Mouse (Mus musculus): Measurements from ENCODE around the gene Reep1. TPM values are rescaled to one million over a fixed set of nuclear protein-coding genes. Genes with fewer than 3 reads are reported as not detected.

The Reep1 gene
- total RNA-seq, 2 experiments from 2014 or later = 20.1 to 21.7 TPM

DNA sequence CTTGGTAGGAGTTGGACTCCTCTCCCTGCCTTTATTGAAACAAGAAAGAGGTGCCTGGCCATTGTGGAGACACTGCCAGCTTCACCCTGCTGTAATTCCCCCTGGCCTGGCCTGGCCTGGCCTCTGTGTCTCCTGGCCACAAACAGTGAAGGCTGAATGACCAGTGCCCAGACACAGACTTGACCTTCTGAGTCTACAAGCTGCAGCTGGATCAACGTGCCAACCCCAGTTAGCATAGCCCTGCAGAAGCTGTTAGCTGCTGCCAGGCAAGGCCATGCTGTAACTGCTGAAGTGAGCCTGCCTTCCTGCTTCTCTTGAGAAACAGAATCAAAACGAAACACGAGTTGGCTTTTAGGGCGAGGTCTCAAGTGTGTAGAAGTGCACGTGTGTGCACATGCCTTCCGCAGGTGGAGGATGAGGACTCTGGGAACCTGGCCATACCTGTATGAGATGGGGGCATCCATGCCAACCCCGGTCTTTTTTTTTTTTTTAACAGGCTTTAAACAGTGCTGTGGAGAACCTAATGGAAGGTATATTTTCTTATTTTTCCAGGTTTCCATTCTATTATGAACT, 65.4 kb downstream of the Reep1 start:
- no peak for DNase-seq
- intact Hi-C loops (cut with DNase I) = no loop called here

DNA sequence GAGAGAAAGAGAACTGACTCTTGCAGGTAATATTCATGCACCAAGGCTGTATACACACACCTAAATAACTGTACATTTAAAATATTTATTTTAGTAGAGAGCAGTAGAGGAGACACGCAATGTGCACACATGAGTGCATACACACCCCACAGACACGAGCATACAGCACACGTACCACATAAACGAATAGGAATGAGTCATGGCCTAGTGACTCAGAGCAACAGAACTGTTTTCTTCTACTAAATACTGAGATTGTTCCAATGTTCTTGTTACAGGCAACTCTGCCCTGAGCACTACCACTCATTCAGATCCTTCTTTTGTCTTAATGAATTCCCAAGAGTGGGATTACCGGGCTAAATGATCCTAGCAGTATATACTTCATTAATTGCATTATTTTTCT, 70.7 kb downstream of the Reep1 start:
- no peak for DNase-seq
- intact Hi-C loops (cut with DNase I) = no loop called here

DNA sequence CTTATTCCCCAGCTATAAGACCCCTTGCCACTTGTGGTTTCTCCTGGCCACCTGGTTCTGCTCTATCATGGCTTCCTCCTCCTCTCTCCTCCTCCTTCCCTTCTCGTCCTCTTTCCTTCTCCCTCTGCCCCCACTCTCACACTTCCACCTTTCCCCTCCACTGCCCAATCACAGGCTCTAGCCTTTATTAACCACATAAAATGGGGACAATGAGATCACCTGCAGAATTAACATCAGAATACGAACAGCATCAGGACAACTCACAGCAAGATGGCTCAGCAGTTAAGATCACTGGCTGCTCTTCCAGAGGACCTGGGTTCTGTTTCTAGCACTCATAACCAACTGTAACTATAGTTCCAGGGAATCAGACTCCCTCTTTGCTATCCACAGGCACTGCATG, 72.5 kb downstream of the Reep1 start:
- intact Hi-C loops (cut with DNase I) = no loop called here
- no peak for DNase-seq

DNA sequence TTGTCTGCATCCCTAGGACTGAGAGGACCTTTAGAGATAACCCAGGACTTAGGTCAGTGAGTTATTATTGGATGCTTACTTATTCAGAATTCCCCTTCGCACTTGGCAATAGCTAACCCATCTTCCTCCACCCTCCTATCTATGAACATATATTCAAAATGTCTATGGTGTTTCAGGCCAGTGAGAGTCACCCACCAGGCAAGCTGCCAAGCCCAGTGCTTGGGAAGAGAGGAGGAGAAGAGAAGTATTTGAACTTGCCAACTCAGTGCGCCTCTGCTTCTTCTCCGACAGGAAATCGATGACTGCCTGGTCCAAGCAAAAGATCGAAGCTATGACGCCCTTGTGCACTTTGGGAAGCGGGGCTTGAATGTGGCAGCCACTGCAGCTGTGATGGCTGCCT, 73.1 kb downstream of the Reep1 start:
- no peak for DNase-seq
- intact Hi-C loops (cut with DNase I) = no loop called here

DNA sequence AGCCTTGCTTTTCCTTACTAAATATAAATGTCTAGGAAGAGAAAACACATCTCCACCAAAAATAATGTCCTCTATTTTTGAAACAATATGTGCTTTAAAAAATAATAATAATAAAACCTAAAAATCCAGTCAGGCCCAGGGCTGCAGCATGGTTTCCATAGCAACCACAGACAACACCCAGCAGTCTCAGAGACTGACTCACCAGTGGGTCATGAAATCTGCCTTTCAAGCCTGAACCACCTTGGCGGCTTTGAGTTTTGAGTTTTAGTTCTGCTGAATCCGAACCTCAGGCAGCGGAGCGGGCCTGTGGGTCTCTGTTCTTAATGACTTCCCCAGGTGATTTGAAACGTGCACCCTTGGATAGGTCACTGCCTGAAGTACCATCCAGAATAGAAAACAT, 75.8 kb downstream of the Reep1 start:
- intact Hi-C loops (cut with DNase I) = no loop called here
- no peak for DNase-seq

DNA sequence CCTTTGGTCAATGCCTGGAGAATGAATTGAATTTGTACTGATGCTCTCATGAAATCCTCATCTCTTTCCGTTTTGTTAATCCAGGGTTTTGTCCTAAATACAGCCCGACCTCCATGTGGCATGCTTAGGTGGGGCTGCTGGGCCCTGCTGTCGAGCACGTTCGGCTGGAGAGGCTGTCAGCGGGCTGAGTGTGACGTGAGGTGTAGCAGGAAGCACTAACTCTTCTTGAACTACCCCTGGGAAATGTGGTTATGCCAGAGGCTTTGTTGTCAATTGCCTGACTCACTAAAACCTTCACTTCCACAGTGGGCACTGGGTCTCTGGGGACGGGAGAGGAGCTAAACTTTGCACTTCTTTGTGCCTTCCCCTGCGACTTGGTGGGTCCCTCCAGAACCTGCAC, 81.0 kb downstream of the Reep1 start:
- DNase-seq = no peak
- intact Hi-C loops (cut with DNase I) = no loop called here

DNA sequence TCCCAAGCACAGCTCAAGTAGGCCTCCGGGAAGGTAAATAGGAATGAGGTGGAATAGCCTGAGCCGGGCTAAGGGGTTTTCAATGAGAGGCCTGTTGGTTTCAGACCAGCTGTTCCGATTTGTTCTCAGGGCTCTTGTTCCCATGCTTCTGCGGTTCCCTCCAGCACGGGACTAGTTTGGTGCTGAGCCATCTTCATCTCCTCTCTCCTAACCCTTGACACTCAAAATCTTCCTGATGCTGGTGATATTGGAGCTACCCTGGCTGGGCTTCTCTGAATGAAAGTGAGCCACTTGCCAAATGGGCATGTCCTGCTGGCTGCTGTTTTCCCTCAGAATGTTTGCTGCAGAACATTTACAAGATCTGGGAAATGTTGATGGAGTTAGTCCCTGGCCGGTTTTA, 84.4 kb downstream of the Reep1 start:
- intact Hi-C loops (cut with DNase I) = no loop called here
- no peak for DNase-seq

DNA sequence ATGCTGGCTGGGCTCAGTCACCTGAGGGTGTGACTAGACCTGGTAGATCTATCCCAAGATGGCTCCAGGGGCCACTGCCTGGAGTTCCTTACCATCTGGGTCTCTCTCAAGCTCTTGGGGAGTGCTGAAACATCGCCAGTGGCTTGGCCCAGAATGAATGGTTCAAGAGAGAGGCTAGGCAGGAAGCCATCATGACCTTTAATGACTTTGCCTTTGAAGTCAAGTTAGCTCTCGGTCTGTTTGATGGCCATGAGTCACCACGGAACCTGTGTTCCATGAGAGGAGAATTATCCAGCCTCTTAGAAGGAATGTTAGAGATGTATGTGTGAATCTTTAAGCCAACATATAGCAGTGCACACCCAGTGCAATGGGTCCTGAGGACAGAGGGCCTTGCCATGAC, 92.0 kb downstream of the Reep1 start:
- DNase-seq = no peak
- intact Hi-C loops (cut with DNase I) = no loop called here

DNA sequence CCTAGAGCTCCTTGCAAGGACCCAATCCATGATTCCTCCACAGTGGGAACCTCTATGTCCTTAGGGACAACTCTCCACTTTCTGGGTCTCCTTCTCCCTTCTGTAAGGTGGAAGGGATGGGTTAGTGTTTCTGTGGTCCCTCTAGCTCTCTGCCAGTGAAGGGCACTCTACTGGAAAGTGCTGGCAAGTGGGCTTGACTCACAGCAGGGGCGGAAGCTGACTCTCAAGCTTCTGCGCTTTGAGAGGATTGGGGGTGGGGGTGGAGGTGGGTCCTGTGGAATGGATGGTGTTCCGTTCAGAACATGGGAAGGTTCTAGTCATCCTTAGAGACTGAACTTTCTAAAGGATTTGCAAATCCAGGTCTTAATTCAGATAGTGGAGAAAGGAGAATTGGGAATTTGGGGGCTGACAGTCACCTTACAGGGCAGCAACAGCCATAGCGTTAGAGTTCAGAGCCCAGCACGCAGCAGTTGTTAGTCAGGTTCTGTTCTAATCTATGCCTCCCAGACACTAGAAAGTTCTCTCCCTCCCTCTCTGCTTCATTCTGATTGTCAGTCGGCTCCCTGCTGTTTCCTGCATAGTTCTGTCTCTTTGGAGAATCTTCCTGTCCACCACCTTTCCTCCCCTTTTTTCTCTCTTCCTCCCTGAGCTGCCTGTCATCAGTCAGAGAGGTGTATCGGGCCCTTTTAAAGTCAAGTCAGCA, 93.8 kb downstream of the Reep1 start:
- intact Hi-C loops (cut with DNase I) = loop anchor here (5.0 to 10.0 kb wide), 6 partner anchors 204 to 654 kb away; no protein-coding TSS in a partner anchor
- no peak for DNase-seq

DNA sequence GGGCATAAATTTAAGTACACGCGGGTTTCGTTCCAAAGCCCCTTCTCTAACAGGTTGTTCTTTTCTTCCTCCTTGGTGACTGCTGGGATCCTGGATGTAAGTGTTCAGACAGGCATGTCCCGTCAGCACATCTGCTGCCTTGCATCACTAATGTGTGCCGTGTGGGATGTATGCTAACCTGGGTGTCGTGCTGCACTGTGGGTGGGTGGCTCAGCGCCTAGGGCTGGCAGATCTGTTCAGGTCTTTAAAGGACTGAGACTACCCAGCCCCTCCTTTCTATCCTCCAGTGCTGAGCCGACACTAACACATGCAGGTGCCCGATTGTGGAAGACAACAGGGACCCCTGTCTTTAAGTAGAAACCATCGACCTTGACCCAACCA, 94.3 kb downstream of the Reep1 start:
- no peak for DNase-seq
- intact Hi-C loops (cut with DNase I) = loop anchor here (5.0 to 10.0 kb wide), 6 partner anchors 204 to 654 kb away; no protein-coding TSS in a partner anchor

DNA sequence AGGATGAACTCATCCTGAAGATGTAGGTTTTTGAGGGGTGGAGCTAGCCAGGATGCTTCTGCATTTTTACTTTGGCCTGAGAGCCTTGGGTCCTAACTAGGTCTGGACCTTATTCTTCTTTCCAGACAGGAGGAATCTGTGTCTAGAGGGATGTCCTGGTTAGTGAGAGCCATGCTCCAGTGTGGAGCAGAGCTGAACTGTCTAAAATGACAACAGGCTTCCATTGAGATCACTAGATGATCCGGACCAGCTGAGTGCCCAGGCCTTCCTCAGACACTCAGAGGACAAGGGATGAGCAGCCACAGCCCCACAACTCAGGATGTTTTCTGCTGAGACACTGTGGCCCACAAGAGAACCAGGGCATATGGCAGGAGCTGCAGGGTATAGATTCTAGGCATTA, 96.2 kb downstream of the Reep1 start:
- DNase-seq = no peak
- intact Hi-C loops (cut with DNase I) = loop anchor here (2.0 to 10.0 kb wide), 8 partner anchors 125 to 656 kb away; partner anchors contain the start of gene Kdm3a

DNA sequence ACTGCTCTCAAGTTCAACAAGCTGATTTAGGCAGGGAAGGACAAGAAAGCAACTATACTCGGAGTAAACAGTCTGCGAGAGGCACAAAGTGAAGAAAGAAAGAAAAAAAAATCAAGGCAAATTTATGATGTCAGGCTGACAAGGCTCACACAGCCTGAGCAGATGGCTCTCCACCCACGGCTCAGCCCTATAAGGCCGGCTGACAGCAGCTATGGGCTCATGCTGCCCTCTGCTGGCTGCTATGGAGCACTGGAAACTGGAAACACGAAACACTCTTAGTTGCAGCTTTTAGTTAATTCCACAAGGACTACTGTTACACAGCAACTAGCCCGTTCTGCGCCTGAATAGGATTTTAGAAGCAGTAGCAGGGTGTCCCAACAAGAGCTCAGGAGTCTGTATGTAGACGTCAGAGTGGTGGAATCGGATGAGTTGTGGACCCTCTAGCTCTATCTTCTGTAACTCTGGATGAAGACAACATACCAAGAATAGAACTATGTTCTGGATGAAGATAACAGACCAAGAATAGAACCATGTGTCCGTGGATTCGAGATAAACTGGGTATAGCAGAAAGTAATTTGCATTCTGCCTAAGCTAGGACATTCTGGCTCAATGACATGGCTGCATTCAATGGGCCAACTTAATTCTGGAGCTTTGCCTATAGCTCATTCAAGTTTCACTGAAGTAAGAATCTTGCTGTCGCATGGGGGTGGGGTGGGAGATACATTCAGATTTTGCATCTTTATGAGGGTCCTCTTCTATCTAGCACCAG, 96.9 kb downstream of the Reep1 start:
- intact Hi-C loops (cut with DNase I) = loop anchor here (2.0 to 10.0 kb wide), 8 partner anchors 125 to 657 kb away; partner anchors contain the start of gene Kdm3a
- peak; percentile 74 for DNase-seq

DNA sequence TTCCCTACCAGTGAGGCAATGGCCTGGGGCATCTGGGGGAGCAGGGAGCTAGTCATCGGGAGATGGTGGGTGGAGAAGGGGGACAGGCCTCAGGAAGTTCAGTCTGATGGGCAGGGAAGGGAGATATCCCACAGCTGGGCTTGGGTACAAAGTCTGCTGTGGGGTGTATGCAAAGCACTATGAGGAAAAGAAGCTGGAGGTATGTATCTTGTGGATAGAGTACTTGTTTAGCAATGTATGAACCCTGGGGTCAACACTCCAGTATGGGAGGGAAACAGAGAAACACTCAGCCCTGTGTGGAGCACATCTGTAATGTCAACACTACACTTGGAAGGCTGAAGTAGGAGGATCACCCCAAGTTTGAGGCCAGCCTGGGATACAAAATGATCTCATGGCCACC, 99.4 kb downstream of the Reep1 start:
- intact Hi-C loops (cut with DNase I) = loop anchor here (10.0 kb wide), 1 partner anchor 502 kb away; no protein-coding TSS in a partner anchor
- no peak for DNase-seq

DNA sequence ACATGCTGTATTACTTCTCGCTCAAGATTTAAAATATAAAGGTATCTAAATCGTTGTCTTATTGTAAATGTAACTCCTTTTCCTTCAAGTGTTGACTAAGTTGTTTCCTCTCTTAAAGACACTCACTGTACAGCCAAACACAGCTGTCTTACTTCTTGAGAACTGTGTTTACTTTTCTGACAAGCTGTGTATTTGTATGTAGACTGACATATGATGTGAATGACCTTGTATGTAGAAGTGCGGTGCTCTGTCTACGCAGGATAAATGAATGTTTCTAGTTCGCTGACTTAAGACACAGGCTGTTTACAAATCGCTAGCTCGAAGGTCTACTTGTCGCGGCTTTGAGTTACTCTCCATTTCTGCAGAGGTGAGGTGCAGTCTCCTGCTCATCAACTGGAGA, 102.5 kb downstream of the Reep1 start:
- intact Hi-C loops (cut with DNase I) = loop anchor here (10.0 kb wide), 1 partner anchor 505 kb away; no protein-coding TSS in a partner anchor
- DNase-seq = no peak

DNA sequence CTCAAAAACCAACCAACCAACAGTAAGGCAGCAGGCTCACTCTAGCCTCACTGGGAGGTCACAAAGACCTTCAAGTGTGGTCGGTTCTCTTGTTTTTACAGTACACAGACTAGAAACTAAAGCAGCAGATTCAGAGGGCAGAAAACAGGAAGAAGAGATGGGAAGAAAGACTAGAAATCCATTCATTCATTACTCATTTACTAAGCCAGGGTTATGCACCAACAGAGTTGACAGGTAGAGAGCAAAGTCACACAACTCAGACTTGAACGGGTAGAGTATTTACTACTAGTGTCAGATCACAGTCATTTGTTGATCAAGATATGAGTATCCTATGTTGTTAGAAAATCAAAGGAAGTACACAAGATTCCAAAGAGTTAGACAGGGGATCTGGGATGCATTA, 105.5 kb downstream of the Reep1 start:
- no peak for DNase-seq
- intact Hi-C loops (cut with DNase I) = no loop called here

DNA sequence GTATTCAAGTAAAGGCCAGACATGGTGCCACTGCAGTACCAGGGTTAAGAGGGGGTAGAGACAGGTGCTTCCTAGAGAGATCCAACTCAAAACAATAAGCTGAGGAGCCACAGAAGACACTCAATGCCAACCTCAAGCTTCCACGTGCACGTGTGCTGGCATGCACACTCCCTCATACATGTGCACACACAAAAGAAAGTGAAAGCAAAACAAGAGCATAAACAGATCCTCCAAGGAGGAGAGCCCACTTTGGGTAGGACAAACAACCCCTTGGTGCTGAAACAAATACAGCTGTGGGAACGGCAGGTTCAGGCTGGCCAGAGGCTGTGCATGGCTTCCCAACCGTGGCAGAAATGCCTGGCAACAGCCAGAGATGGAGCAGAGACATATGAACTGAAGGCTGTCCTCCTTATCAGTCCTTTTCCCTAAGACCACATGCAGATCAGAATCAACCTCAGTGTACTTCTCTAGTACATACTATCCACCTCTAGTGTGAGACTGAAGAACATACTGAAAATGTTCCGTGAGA, 112.5 kb downstream of the Reep1 start:
- no peak for DNase-seq
- intact Hi-C loops (cut with DNase I) = no loop called here

DNA sequence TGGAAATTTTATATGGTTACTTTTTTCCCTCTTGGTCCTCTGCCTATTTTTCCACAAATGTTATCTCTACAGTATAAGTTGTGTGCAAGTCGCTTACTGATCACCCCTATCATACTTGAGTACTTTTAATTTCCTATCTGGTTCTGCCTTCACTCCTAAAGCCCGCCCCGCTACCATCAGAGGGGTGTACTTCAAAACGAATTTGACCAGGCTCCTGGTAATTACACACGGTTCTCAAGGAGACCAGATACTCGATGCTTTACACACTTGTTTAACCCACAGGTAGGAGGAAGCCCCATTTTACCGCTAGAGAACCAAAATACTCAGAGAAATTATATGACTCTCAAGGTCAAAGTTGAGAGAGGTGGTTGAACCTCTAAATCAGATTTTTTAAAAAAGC, 115.7 kb downstream of the Reep1 start:
- intact Hi-C loops (cut with DNase I) = no loop called here
- no peak for DNase-seq

DNA sequence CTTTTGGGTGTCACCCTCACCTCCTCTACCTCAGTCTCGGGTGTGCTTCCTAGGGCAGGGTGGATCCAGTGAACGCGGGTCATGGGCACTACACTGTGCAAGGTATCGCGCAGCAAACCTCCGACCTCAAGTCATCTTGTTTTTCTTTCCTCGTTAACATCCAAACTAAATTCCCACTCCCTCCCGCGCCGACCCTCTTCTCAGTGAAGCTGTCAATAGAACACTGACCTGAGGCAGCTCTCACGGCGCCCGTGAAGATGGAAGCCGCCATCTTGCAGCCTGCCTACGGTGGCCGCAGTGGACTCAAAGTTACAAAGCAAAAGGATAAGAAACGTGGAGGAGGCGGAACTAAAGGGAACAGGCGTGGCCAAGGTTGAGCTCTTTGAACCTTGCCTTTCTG, 116.1 kb downstream of the Reep1 start:
- DNase-seq = peak; percentile 92 to 95
- intact Hi-C loops (cut with DNase I) = no loop called here

DNA sequence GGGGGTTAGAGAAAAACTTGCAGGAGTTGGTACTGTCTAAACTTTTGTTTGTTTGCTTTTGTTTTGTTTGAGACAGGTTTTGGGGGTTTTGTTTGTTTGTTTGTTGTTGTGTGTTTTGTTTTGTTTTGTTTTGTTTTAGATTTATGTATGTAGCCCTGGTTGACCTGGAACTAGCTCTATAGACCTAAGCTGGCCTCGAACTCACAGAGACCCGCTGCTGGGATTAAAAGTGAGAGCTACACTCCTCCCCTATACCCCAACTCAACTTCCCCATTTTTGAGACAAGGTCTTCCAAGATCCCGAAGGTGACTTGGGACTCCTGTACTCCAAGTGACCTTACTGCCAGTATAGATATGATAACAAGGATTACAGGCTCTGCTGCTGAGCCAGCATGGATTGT, 116.6 kb downstream of the Reep1 start:
- intact Hi-C loops (cut with DNase I) = no loop called here
- no peak for DNase-seq

DNA sequence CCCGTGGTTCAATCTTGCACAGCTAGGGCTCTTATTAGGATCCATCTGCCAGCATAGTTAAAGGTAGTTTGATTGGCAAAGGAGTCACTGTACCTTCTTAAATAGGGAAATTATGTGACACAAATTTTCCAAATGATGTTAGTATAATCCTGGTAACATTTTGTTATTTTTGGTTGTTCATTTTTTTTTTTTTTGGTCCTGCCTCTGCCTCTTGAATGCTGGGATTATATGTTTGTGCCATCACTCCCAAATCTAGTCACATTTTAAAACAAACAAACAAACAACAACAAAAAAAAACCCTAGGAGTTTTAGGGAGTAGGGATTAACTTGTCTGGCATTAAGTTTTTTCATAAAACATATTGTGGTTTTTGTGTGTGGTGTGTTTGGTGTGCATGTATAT, 119.5 kb downstream of the Reep1 start, which contains the start of gene Mrpl35:
Gene Mrpl35 (minus strand): TSS at position 101 of the 400 bp plus-strand sequence.
- intact Hi-C loops (cut with DNase I) = no loop called here
- no peak for DNase-seq

DNA sequence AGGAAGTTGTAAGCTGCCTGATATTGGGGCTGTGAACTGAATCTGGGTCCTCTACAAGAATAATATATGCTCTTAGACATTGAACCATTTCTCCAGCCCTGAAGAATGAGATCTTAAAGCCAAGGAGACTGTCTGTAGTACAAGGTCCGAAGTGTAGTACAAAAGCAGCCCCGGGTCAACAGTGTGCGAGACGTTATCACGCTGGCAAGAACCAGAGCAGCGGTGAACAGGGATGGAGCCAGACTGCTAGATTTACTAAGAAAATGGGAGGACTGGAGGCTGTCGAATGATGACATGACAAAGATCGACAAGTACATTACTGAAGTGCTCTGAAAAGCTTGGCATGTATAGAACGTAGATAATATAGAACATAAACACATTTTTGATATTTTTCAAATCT, 122.4 kb downstream of the Reep1 start:
- intact Hi-C loops (cut with DNase I) = no loop called here
- no peak for DNase-seq
